15 mouse cellular contexts compared by ENCODE assay signal in genomic region chr4:110046270-110046651, GRCm38 (mm10).
"Had no signal": no experiment of that assay in that cellular context is flagged by ENCODE, and none has a peak within 500 bp of the region (broad histone marks: within the 10 kb centered on the region; RNA-seq: fewer than 3 reads in every experiment).

No protein-coding gene starts in this region.

- DNase-seq: kidney, adult 2 months; kidney, postnatal 10 days; kidney, postnatal 4 days; lung, embryonic 14.5 days; lung, postnatal 10 days; lung, postnatal 4 days; right cerebral cortex, postnatal 4 days; spleen, adult 18-20 months; thymus, adult 2 months; thymus, postnatal 25 days had no signal

- H3K4me3 ChIP-seq: intestine, embryonic 15.5 days; limb, embryonic 15.5 days; liver, embryonic 12.5 days; megakaryocyte, embryonic 14.5 days; midbrain, embryonic 12.5 days had no signal

- H3K27ac ChIP-seq: intestine, embryonic 15.5 days; limb, embryonic 15.5 days; liver, embryonic 12.5 days; midbrain, embryonic 12.5 days had no signal
